Mouse (Mus musculus): ENCODE data around the gene Atg7.
A peak's percentile ranks its signal among the peaks of the same experiment; 100 is the strongest.

Atg7 gene

DNA sequence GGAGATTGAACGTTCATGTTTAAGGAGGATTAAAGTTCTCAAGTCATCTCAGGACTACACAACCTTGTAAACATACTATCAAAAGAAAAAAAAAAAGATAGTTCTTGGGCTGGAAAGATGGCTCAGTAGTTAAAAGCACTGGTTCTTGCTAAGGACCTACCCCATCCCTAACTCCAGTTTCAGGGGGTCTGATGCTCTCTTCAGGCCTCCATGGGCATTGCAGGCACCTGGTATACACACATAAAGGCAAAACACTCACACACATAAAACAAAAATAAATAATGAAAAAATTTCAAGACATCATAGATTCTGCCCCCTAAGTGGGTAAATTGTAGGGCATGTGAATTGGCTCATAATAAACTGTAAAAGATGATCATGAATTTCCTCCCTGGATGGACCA, 42.5 kb downstream of the Atg7 start:
- no peak for DNase-seq

DNA sequence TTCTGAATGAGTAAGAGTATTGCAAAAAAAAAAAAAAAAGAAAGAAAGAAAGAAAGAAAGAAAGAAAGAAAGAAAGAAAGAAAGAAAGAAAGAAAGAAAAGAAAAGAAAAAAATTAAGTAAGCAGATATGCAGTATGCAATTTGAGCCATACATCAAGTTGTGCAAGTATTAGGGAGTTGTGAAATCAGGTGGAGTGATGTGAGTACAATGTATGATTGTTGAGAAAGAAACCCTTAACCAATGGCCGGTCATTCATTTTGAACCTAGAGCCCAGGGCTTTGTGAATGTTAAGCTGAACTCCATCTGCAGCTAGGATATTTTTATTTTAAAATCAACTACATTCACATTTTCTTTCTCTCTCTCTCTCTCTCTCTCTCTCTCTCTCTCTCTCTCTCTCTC, 44.1 kb downstream of the Atg7 start:
- peak; percentile 44 for DNase-seq

DNA sequence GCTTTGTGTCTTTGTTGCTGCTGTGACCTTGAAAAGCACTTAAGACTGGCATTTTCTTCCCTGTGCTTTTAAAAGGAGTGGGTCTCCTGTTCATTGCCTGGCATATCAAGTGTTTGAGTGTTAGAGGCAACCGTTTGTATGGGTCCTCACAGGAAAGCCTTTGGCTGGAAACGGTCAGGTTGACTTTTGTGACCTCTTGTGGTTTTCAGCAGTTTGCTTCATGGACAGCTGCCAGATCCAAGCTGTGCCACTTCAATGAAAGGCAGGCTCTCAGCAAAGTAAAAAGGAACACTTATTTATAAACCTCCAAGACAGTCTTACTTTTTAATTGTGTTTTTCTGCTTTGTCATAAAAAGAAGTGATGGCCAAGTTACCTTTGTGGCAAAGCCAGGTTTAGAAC, 47.8 kb downstream of the Atg7 start:
- DNase-seq, result peak; percentile 81

DNA sequence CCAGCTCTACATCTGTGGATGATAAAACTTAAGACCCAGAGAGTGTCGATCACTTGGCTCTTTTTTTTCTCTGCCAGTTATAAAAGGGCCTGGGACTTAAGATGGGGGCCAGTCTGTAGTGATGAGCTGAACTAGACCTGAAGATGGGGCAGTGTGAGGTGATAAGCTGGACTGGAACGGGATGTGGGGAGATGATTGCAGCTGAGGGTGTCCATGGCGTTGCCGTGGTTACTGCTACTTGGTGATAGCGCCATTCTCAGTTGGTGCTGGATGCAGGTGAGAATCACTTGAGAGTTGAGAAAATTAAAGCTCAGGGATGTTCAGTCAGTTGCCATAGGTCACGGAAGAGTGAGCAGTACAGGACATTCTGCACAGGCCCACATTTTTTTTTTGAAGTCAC, 48.6 kb downstream of the Atg7 start:
- no peak for DNase-seq

DNA sequence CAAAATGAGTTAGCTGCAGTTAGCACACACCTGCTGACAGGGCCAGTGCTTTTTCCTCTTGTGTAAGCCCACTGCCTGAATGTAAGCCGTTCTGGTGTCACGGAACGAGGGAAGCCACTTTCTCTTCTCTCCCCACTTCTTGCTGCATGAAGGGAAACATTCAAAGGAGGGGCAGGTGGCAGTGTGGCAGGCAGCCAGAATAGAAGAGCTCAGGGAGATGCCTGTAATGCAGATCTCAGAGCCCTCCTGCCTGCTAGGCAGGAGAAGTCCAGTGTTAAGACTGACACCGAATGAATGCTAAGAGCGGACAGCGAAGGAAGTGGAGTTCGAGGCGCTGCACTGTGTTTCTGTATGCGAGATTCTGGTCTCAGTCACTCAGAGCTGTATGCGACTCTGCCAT, 49.8 kb downstream of the Atg7 start:
- peak; percentile 27 for DNase-seq

DNA sequence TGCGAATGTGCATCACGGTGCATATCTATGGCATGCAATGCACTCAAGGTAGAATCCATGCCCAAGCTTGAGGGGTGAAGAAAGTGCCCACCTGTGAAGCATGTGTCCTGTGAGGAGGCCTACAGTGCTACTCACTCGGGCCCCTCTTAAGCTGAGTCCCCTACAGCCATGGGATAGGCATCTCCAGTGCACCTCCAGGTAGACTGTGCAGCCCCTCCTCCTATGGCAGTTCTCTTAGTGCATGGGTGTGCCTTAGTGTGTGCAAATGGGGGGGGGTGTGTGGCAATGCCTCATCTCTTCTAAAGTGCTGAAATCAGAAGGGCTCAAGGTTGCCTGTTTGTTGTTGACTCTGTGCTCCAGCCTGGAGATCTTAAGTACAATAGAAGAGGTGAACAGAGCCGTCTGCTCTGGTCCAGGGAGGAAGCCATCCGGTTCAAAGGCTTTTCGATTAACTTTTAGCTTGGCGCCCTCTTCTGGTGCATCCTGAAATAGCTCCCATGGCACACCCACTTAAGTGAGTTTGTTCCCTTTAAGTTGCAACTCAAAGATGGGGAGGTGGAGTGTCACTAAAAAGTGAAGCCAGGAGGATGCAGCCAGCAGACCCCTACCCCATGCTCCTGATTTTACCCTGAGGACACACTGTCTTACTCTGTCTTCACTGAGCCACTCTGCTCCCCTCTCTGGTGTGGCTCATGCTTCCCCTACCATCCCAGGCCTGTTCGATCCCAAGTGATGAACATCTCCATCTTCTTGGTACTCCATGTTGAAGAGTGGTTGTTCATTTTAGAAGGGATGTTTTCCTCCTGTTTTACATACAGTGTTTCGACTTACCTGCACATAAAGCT, 55.0 kb downstream of the Atg7 start:
- peak; percentile 90 for DNase-seq

DNA sequence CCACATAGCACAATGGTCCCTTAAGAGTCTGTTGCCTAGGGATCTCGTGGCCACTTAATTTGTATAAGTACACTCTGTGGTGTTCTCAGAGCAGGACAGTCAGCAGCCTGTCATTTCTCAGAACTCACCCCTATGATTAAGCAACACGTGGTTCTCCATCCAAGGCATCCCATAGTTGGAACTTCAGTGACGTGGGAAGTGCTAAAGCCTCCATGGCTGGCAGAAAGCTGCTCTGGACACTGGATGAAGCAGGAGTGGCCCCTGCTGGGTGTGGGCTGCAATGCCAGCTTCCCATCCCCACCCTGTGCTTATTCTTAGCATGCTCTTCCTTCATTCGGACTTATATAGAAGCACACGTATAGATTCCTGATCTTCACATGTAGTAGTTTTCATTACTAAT, 55.7 kb downstream of the Atg7 start:
- DNase-seq, result no peak

DNA sequence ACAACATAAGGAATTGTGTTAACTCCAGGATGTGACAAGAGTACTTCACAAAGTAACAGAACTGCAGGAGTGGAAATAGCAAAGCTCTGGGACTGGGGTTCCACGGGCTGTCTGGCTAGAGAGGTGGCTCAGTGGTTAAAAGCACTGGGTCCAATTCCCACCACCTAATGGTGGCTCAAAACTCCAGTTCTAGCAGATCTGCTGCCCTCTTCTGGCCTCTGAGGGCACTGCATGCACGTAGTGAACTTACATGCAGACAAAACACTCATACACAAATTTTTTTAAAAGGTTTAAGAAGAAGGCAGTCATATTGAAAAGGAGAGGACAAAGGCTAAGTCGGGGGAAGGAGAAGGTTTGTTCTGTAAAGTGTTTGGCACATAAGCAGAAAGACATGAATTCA, 57.8 kb downstream of the Atg7 start:
- no peak for DNase-seq

DNA sequence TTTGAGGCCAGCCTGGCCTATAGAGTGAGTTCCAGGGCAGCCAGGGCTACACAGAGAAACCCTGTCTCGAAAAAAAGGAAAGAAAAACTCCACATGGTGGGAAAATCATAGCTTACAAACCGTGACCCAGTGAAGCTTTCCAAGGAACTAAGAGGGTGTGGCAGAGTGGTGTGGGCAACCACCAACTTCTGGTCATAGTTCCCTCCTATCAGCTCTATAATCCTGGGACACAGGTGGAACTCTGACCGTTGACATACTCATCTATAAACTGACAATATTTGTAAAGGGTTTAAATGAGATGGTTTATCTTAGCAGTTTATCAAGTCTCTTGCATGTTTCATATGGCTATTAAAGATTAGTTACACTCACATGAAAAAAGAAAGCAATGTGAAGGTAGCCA, 64.1 kb downstream of the Atg7 start:
- no peak for DNase-seq

DNA sequence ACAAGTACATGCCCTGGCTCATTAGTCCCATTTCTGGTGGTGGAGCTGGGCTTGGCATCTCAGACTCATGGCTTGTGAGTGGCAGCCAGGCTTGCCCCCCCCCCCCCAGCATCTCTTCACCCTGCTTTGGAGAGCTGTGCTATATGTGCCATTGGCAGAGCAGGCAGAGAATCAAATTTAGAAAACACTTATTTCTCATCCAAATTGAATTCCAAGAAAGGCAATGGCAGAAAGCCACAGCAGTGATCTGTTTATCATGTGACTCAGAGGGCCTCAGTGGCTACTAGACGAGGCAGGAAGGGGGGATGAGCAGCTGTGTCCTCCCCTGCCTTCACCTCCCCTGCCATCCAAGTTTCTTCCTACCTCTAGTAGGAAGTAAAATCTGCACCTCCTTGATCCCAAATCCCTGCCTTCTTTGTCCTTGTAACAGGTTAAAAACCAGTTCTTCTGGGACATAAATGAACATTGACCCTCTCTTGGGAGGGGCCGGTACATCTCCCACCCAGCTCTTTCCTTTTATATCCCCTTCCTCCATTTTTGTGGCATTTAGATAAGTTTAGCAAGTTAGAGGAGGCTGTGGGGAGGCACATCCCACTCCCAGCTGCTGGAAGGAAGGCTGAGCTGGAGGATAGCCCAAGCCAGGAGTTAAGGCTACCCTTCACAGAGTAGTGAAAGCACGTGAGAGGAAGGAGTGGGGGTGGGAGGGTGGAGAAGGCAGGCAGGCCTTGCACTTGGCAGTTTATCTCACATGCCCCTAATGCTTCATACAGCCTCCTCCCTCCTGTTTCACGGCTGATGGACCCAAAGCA, 69.5 kb downstream of the Atg7 start:
- DNase-seq, result no peak

DNA sequence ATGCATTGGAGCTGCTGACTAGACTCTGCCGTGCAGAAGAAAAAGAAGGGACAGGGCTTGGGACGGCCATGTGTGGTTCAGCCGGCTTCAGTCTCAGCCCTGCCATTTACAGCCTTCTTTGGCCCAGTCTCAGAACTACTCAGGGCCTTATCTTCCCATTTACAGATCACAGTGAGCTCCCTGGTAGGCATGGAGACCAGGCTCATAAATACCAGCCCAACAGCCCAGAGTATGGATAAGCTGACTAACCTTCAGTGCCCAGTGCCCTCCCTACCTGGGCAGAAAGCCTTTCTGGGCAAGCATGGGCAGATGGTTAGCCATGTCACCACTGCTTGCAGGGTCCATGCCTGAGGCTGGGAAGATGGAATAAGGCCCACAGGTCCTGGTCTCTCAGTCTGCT, 70.6 kb downstream of the Atg7 start:
- no peak for DNase-seq

DNA sequence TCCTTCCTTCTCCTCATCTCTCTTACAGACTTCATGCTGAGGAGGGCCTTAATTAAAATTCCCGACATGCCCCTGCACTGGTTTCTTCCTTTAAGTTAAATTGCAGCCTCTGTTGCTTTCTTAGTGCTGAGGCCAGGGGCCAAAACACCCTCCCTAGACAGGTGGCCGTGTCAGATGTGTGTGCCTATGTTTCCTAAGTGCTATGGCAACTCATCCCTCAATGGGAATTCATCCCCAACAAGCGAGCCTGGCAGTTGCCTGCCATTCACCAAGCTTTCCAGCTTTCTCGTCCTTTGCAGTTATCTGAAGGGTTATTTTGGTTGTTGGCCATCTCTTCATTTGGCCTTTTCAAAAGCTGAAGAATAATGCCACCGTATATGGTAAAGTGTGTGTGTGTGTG, 71.8 kb downstream of the Atg7 start:
- DNase-seq, result no peak

DNA sequence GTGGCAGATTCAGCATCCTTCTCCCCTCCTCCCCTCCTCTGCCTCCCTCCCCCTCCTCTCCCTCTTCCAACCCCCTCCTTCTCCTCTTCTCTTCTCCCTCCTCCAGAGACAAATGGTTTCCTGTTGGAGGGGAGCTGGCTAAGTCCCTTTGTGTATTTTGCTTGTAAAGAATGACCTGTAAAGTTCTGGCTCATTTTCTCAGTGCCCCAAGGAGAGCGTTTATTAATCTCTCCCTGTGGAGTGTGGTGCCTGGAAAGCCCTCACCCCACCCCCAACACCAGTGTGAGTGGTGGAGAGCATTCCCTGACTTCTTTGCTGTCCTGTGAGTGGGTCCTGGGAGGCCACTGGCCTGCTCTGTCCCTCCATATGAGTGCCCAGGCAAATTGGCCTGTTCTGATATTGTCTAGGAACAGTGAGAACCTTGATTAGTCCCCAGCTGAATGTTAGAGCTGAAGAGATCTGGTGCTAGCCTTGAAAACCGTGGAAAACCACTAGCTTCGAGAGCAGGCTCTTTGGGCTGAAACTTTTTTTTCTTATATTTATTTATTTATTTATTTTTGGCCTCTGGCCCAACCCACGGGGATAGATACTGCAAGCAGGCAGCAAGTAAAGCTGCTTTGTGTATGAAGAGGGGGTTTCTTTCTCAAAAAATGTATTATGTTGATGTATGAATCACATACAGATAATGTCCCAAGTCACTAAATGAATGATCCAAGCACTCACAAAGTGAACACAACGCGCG, 72.6 kb downstream of the Atg7 start:
- no peak for DNase-seq

DNA sequence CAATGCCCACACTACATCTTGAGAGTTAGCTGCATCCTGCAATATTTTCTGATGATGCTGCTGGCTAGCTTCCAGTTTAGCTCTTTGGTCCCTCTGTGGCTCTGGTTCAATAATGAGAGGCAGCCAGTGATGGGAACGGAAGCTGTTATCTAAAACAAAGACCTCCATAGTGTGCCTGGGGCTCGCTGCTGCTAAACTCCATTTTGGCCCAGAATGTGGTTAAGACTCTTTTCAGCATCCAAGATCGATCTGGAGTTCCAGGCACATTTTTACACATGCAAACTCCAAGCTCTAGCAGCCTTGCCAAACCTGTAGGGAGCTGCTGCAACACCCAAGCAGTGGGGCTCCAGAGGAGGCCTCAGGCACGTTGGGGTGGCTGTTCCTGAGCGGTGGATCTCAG, 76.2 kb downstream of the Atg7 start:
- no peak for DNase-seq

DNA sequence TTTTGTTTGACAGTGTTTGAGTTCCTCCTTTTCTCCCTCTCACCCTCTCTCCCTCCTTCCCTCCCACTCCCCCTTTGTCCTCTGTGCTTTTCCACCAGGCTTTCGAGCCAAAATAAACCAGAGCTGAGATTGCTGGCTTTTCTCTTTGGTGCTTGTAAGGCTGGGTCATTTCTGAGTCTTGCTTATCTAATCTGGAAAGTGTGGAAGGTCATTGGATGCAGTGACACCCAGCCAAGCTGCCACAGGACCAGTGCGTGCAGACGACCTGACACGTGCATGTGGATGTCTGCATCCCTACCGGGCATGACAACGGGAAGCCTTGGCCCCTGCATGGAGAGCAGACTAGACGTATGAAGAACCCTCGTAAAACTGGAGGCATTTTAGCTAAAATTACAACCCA, 76.8 kb downstream of the Atg7 start:
- DNase-seq, result no peak

DNA sequence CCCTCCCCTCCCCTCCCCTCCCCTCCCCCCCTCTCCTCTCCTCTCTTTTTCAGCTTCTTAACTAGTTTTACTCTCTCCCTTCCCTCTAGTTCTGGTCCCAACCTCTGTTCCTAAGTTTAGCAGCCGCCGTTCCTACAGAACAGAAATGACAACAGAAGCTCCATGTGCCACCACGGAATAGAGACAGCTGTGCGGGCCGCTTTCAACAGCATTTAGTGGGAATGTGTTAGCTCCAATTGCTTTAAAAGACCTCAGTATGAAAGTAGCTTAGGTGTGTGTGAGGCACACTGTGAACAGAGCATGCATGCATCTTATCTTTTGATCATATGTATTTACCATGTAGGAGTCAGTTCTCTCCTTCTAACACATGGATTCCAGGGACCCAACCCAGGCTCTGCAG, 79.1 kb downstream of the Atg7 start:
- no peak for DNase-seq

DNA sequence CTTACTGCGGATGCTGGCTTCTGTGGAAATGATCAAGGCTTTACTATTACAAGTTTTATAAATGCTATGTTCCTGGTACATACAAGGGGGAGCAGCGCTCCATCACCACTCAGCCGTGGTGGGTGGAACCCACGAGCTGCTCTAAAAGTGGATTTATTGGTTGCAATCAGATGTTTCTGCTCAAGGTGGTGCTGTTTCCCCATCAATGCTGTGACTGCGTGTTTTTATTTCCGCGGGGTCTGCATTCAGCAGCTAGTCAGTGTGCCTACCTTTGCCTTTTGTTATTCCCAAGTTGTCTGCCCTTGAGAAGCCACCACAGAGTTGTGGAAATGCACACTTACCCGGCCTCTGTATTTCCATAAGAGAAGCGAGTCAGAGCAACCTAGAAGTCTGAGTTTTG, 81.0 kb downstream of the Atg7 start:
- peak; percentile 72 for DNase-seq

DNA sequence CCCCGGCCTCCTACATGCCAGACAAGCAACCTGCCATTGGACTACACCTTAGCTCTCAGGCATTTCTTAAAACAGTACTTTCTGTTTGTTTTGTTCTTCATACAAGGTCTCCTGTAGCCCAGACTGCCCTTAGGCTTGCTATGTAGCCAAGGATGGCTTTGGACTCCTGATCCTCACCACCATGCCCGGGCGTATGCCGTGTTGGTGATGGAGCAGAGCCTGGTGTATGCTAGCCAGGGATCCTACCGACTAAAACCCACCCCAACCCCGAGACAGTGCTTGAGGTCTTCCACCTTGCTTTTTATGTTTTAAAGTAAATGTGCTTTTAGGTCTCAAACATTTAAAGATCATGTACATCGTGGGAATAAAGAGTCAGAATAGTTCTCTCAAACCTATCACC, 81.5 kb downstream of the Atg7 start:
- no peak for DNase-seq

DNA sequence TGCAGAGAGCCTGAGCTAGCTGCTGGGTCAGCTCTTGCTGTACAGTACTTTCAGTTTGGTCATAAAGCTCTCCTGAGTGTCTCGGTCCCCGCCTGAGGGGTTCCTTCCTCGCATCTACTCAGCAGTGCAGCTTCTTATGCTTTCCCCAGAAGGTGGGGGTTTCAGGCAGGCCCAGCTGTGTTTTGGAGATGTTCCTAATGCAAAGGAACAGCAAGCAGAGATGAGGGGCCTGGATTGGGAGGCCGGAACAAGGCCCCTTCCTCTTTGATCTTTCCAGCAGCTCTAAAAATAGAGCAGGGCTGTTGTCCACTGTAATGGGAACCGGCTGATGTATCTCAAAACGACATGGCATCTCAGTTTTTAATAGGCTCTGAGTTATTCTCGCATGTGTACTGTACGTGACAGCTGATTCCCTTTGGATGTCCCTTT, 82.3 kb downstream of the Atg7 start:
- DNase-seq, result no peak

DNA sequence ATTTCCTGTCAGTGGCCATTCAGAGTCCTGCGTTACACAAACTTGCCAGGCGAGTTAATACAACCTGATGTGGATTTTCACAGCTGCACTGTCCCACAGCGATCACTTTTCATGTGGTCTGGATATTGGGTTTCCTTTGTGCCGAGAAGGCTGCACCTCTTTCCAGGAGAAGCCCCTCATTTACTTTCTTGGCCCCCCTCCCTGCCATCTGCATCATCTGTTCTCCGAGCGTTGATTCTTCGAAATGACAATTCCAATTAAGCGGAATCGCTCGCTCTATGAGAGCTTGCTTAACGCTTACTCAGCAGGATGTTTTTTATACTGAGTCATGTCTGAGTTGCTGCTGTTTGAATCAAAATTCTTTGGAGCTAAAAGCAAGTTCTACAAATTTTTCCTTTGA, 83.8 kb downstream of the Atg7 start:
- DNase-seq, result no peak

DNA sequence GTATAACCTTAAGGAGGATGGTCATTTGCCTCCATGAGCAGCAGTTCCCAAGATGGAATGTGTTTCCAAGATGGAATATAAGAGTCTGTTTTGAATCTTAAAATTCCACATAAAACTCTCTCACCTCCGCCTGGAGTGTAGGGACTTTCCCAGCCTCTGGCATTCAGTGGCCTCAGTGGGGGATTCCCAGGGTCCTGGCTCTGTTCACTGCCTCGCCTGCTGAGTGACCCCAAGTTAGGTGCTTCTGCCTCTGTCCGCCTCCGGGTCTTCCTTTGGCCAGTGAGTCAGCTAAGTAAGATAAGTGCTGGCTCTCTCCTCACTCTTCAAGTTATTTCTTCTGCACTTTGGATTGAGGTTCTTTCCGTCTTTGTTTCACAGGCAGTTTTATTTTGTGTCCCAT, 90.3 kb downstream of the Atg7 start:
- no peak for DNase-seq

DNA sequence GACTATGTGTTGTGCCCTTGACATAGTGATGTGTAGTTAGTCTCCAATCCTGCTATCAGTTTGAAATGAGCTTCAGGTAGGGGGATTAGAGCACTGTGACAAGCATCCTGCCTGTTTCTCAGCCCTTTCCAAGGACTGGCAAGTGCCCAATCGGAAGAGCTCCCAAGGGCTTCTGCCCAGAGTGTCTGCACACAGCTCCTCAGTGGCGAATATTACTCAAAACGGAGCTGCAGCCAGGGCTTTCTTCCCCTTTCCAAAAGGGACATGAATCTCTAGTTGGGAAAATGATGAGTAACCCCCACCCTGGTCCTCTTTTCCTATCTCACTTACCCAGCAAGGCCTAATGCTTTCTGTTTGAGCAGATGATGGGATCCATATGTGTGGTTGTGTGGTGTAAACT, 90.8 kb downstream of the Atg7 start:
- DNase-seq, result no peak

DNA sequence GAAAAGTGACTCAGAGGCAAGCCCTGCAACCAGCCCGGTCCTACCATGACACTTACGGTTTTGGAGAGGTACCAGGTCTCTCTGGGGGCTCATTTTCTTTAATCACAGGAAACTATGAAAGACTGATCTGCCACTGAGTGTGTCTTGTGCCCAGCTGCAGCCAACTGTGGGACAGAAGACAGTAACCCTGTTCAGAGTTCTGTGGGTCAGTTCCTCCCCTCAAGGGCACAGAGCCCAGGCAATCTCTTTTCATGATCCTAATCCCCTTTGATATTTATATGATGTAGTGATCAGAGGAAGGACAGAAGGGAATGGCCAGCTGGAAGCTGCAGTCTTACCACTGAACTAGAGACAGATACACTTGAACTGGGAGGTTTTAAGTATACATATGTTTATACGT, 92.2 kb downstream of the Atg7 start:
- DNase-seq, result no peak

DNA sequence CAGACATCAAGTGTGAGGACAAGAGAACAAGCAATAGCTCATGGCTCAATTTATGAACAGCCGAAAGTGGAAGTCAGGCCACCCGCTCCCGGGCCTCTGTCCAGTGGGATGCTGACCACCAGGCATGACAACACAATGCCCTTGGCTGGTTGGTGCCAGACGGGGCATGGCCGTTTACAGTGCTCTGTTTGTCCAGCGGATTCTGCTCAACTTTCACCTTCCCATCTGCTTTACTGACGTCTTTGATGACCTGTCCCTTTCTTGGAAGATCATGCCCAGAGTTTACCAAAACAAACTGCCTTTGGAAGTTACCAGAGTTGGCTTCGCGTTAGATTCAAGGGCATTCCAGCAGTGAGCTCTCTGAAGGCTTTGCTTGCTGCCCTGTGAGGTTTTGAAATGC, 93.5 kb downstream of the Atg7 start:
- no peak for DNase-seq

Measured in lung, postnatal 36 days (tissue).